Mouse (Mus musculus): ENCODE data around the gene Lig4.

Lig4 gene

DNA sequence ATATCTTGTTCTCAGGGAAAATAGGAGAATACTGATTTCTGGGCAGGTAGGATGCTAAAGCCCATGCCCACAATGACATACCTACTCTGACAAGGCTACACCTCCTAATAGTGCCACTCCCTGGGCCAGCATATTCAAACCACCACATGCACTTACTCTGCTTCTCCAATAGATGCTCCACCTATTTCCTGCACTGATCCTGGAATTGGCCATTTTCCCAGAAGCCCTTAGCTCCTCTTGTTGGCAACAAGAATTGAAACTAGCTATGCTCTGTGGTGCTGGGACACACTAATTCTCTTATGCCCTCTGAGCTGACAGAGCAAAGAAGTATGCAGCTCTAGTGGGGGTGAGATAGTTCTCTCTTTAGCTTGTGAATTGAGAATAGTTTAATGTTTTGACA, 44.8 kb downstream of the Lig4 start:
- no peak for DNase-seq (ENCODE audit: low read depth, low spot score)

DNA sequence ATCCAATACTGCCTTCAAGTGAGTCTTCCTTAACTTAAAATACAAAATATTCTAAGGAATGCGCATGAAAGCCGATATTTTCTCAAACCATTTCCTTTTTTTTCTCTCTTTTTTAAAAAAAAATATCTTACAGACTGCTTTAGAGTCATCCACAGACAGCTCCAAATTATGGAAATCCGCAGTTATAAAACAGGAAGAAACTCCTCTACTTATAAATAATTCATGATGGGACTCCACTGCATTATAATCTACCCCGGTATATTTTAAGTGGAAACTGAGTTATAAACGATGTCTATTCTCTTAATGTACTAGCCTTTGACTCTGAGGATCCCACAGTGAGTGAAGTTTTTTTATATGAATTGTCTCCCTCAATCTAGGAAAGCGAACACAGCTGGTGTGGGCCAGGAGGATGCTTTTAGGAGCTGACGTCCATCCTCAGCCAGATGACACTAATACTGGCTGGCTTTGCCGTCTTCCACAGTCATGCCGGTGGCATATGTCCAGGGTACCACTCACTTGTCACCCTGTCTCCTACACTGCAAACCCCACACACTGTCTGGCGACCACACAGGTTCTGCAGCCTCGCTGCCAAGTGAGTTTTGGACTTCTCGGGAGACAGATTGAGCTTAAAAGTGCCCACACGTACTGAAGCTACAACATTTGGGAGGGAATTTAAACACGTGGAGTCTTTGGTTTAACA, 47.6 kb downstream of the Lig4 start:
- DNase-seq (ENCODE audit: low read depth, low spot score) = peak; percentile 12

All from mesoderm, embryonic 11.5 days (tissue).